Mouse (Mus musculus): ENCODE measurements around the gene Abcc8.

GRCm38 (mm10) chr7:46113435-46113834, 66.4 kb downstream of the Abcc8 start:
- TF ChIP-seq CTCF (IDR thresholded peaks at IDR 0.05; ENCODE audit: insufficient read depth, low read depth, low read length) (no peak), POLR2A (IDR thresholded peaks at IDR 0.05; ENCODE audit: insufficient read depth, low read depth, low read length) (no peak)

Data from olfactory bulb, adult 2 months (tissue).